Mouse (Mus musculus) gastrocnemius, postnatal 4 days (tissue): ENCODE measurements around the gene Batf2. TPM values are rescaled to one million over a fixed set of nuclear protein-coding genes. Genes with fewer than 3 reads are reported as not detected.

ENCODE experiments used
- DNase-seq, 2 experiments: peaks; one replicate each; pipeline ENCODE4 v3.0.0; 2021 to 2022; ENCODE audit warnings: low spot score in 2 of 2, mixed read lengths in 2 of 2
- total RNA-seq, 2 experiments: library from RNA; stranded (reverse); gene quantifications; 2 replicates each; pipeline ENCODE4 v1.2.3; 2021

Batf2 gene
- total RNA-seq, 2 experiments from 2014 or later: 0.26 to 0.42 TPM

DNA sequence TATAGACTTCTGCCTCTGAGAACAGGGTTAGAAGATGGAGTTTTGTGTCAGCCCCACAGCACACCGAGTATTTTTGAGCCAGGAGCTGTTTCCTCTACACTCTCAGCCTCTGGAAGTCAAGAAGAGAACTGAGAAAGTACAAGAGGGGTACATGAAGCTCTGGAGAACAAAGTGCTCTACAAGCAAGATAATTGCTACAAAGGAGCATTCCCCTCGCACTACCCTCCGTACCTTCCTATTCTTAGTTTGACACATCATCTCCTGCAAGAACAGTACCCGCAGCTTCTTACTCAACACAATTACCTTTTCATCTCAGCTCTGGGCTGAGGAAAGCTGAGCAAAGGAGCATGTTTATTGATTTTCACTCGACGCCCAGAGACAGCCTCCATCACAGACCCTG is 77.8 kb downstream of the Batf2 start:
- DNase-seq: no peak

Other genes with a start within 250 kb of the Batf2 start
- 1 to 10 TPM; 1.5 to 2.6 TPM for gene Tigd3, start 246.8 kb upstream of the Batf2 start, total RNA-seq
- gene Dpf2, start 228.0 kb upstream of the Batf2 start, total RNA-seq: 100 to 1,000 TPM in 1 of 2 experiments, 10 to 100 TPM in 1; 97.8 to 121 TPM
- 10 to 100 TPM; 23.1 to 27.4 TPM for gene Cdc42ep2, start 216.2 kb upstream of the Batf2 start, total RNA-seq
- gene Pola2, start 176.8 kb upstream of the Batf2 start, total RNA-seq: 10 to 100 TPM; 24.6 to 28.6 TPM
- not detected for gene Slc22a20, start 154.8 kb upstream of the Batf2 start, total RNA-seq
- gene Capn1, start 125.1 kb upstream of the Batf2 start, total RNA-seq: 10 to 100 TPM; 70.9 to 79.6 TPM
- gene Syvn1, start 94.4 kb upstream of the Batf2 start, total RNA-seq: 10 to 100 TPM; 28.9 to 30.7 TPM
- gene Mrpl49, start 83.2 kb upstream of the Batf2 start, total RNA-seq: 10 to 100 TPM; 45.0 to 46.2 TPM
- gene Fau, start 83.1 kb upstream of the Batf2 start, total RNA-seq: 1,000 to 10,000 TPM in 1 of 2 experiments, 100 to 1,000 TPM in 1; 949 to 1,029 TPM
- gene Znhit2, start 79.8 kb upstream of the Batf2 start, total RNA-seq: 10 to 100 TPM; 13.2 to 13.4 TPM
- 10 to 100 TPM in 1 of 2 experiments, 1 to 10 TPM in 1; 9.9 to 14.7 TPM for gene Tm7sf2, start 72.6 kb upstream of the Batf2 start, total RNA-seq
- gene Vps51, start 63.8 kb upstream of the Batf2 start, total RNA-seq: 10 to 100 TPM; 35.4 to 37.7 TPM
- gene Tmem262, start 61.0 kb upstream of the Batf2 start, total RNA-seq: not detected
- gene Gm28374, start 58.7 kb upstream of the Batf2 start, total RNA-seq: under 1 TPM in 1 of 2 experiments, not detected in 1; 0.52 TPM
- gene Zfpl1, start 56.0 kb upstream of the Batf2 start, total RNA-seq: 10 to 100 TPM; 28.5 to 34.6 TPM
- gene Cdca5, start 56.0 kb upstream of the Batf2 start, total RNA-seq: 1 to 10 TPM; 7.7 to 8.1 TPM
- under 1 TPM in 1 of 2 experiments, not detected in 1; 0.54 TPM for gene AC131692.1, start 46.6 kb upstream of the Batf2 start, total RNA-seq
- under 1 TPM; 0.27 to 0.44 TPM for gene Naaladl1, start 35.2 kb upstream of the Batf2 start, total RNA-seq
- gene Sac3d1, start 22.3 kb upstream of the Batf2 start, total RNA-seq: 10 to 100 TPM; 14.8 to 16.2 TPM
- 10 to 100 TPM; 16.2 to 17.1 TPM for gene Snx15, start 12.7 kb upstream of the Batf2 start, total RNA-seq
- gene Arl2, start 565 bp downstream of the Batf2 start, total RNA-seq: 10 to 100 TPM; 60.2 to 61.7 TPM
- not detected for gene Majin, start 43.4 kb downstream of the Batf2 start, total RNA-seq
- gene Gpha2, start 85.4 kb downstream of the Batf2 start, total RNA-seq: not detected
- 10 to 100 TPM; 26.2 to 26.4 TPM for gene Ppp2r5b, start 94.9 kb downstream of the Batf2 start, total RNA-seq
- gene Atg2a, start 100.7 kb downstream of the Batf2 start, total RNA-seq: 10 to 100 TPM; 15.5 to 16.7 TPM
- 10 to 100 TPM; 91.3 to 93.9 TPM for gene Ehd1, start 135.7 kb downstream of the Batf2 start, total RNA-seq
- gene Cdc42bpg, start 165.5 kb downstream of the Batf2 start, total RNA-seq: 1 to 10 TPM; 6.9 to 7.7 TPM
- 10 to 100 TPM; 23.6 to 24.5 TPM for gene Men1, start 194.0 kb downstream of the Batf2 start, total RNA-seq
- 10 to 100 TPM; 18.4 to 21.4 TPM for gene Map4k2, start 200.2 kb downstream of the Batf2 start, total RNA-seq
- 100 to 1,000 TPM; 150 to 183 TPM for gene Sf1, start 222.7 kb downstream of the Batf2 start, total RNA-seq
- 1,000 to 10,000 TPM; 2,079 to 2,155 TPM for gene Pygm, start 243.4 kb downstream of the Batf2 start, total RNA-seq